Mouse (Mus musculus): ENCODE measurements around the gene Wwox.

Gene Wwox

GRCm38 (mm10) chr8:115222545-115222944, 783.1 kb downstream of the Wwox start:
- DNase-seq (ENCODE audit: low read depth, low spot score), result no peak

GRCm38 (mm10) chr8:115226781-115227583, 787.5 kb downstream of the Wwox start:
- no peak for DNase-seq (ENCODE audit: low read depth, low spot score)

- no peak for DNase-seq (ENCODE audit: low read depth, low spot score)
Observed at GRCm38 (mm10) chr8:115228903-115229302, 789.4 kb downstream of the Wwox start.

GRCm38 (mm10) chr8:115234068-115234467, 794.6 kb downstream of the Wwox start:
- no peak for DNase-seq (ENCODE audit: low read depth, low spot score)

- no peak for DNase-seq (ENCODE audit: low read depth, low spot score)
Observed at GRCm38 (mm10) chr8:115237596-115237995, 798.1 kb downstream of the Wwox start.

- DNase-seq (ENCODE audit: low read depth, low spot score), result no peak
Observed at GRCm38 (mm10) chr8:115243465-115244027, 804.1 kb downstream of the Wwox start.

- no peak for DNase-seq (ENCODE audit: low read depth, low spot score)
Observed at GRCm38 (mm10) chr8:115249688-115250366, 810.4 kb downstream of the Wwox start.

GRCm38 (mm10) chr8:115255550-115255949, 816.1 kb downstream of the Wwox start:
- DNase-seq (ENCODE audit: low read depth, low spot score), result no peak

GRCm38 (mm10) chr8:115257417-115257816, 818.0 kb downstream of the Wwox start:
- no peak for DNase-seq (ENCODE audit: low read depth, low spot score)

- no peak for DNase-seq (ENCODE audit: low read depth, low spot score)
Observed at GRCm38 (mm10) chr8:115259806-115260205, 820.4 kb downstream of the Wwox start.

GRCm38 (mm10) chr8:115267196-115267595, 827.7 kb downstream of the Wwox start:
- DNase-seq (ENCODE audit: low read depth, low spot score), result no peak

GRCm38 (mm10) chr8:115269601-115270000, 830.1 kb downstream of the Wwox start:
- DNase-seq (ENCODE audit: low read depth, low spot score), result no peak

- no peak for DNase-seq (ENCODE audit: low read depth, low spot score)
Observed at GRCm38 (mm10) chr8:115273976-115274375, 834.5 kb downstream of the Wwox start.

GRCm38 (mm10) chr8:115276281-115276680, 836.8 kb downstream of the Wwox start:
- DNase-seq (ENCODE audit: low read depth, low spot score), result no peak

GRCm38 (mm10) chr8:115278291-115278690, 838.8 kb downstream of the Wwox start:
- no peak for DNase-seq (ENCODE audit: low read depth, low spot score)

- no peak for DNase-seq (ENCODE audit: low read depth, low spot score)
Observed at GRCm38 (mm10) chr8:115290224-115290623, 850.8 kb downstream of the Wwox start.

GRCm38 (mm10) chr8:115296760-115297159, 857.3 kb downstream of the Wwox start:
- DNase-seq (ENCODE audit: low read depth, low spot score), result no peak

- DNase-seq (ENCODE audit: low read depth, low spot score), result peak; percentile 6
Observed at GRCm38 (mm10) chr8:115302484-115302883, 863.0 kb downstream of the Wwox start.

GRCm38 (mm10) chr8:115307412-115307811, 868.0 kb downstream of the Wwox start:
- no peak for DNase-seq (ENCODE audit: low read depth, low spot score)

- no peak for DNase-seq (ENCODE audit: low read depth, low spot score)
Observed at GRCm38 (mm10) chr8:115311003-115311402, 871.5 kb downstream of the Wwox start.

- DNase-seq (ENCODE audit: low read depth, low spot score), result no peak
Observed at GRCm38 (mm10) chr8:115312371-115312770, 872.9 kb downstream of the Wwox start.

GRCm38 (mm10) chr8:115322501-115322900, 883.0 kb downstream of the Wwox start:
- no peak for DNase-seq (ENCODE audit: low read depth, low spot score)

GRCm38 (mm10) chr8:115330671-115331070, 891.2 kb downstream of the Wwox start:
- DNase-seq (ENCODE audit: low read depth, low spot score), result peak; percentile 22

All from telencephalon, adult 2 months (tissue).